In the genomic region with DNA sequence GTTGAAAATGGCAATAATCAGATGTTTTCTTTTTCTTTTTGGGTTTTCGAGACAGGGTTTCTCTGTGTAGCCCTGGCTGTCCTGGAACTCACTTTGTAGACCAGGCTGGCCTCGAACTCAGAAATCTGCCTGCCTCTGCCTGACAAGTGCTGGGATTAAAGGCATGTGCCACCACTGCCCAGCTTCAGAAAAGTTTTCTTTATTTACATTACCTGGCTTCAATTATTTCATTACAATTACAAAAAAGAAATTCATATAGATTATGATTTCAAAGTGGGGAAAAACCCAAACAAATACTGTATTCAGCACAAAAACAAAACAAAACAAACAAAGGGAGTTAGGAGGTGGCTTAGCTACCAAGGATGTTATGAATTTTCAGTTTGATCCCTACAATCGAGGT, we compare ENCODE assay signal across 37 mouse cellular contexts. TPM values are rescaled to one million over a fixed set of nuclear protein-coding genes. Genes with fewer than 3 reads are reported as not detected.
"Had no signal": no experiment of that assay in that cellular context is flagged by ENCODE, and none has a peak within 500 bp of the region (broad histone marks: within the 10 kb centered on the region; RNA-seq: fewer than 3 reads in every experiment).

No protein-coding gene starts in this region.

RNA-seq across cellular contexts. Expression of gene Klrb1b, which starts 14.5 kb away (rescaled TPM):
- total RNA-seq: left cerebral cortex, postnatal 10 days; left cerebral cortex, postnatal 14 days; left cerebral cortex, postnatal 25 days; left cerebral cortex, postnatal 36 days; left cerebral cortex, postnatal 4 days; midbrain, postnatal 0 days had no signal
- polyA plus RNA-seq: limb, embryonic 10.5 days; limb, embryonic 11.5 days; limb, embryonic 12.5 days; limb, embryonic 13.5 days; liver, adult 2 months; liver, embryonic 11.5 days; liver, embryonic 12.5 days; liver, embryonic 13.5 days; lung, embryonic 14.5 days; midbrain, embryonic 10.5 days; midbrain, embryonic 11.5 days; midbrain, embryonic 12.5 days; midbrain, embryonic 13.5 days; midbrain, embryonic 15.5 days; midbrain, embryonic 16.5 days; midbrain, postnatal 0 days; myocyte; neural tube, embryonic 12.5 days had no signal

RNA-seq across cellular contexts. Expression of gene Gm44511, which starts 14.6 kb away (rescaled TPM):
- total RNA-seq: left cerebral cortex, postnatal 10 days; left cerebral cortex, postnatal 14 days; left cerebral cortex, postnatal 25 days; left cerebral cortex, postnatal 36 days; left cerebral cortex, postnatal 4 days; megakaryocyte progenitor cell, adult 5-6 weeks; megakaryocyte-erythroid progenitor cell, adult 5-6 weeks; midbrain, postnatal 0 days had no signal
- polyA plus RNA-seq: limb, embryonic 10.5 days; limb, embryonic 11.5 days; limb, embryonic 12.5 days; limb, embryonic 13.5 days; limb, embryonic 14.5 days; limb, embryonic 15.5 days; liver, adult 2 months; liver, embryonic 11.5 days; liver, embryonic 12.5 days; liver, embryonic 14.5 days; liver, embryonic 15.5 days; liver, embryonic 16.5 days; liver, postnatal 0 days; lung, adult 2 months; lung, embryonic 14.5 days; lung, embryonic 15.5 days; lung, embryonic 16.5 days; macrophage; midbrain, embryonic 10.5 days; midbrain, embryonic 11.5 days; midbrain, embryonic 12.5 days; midbrain, embryonic 13.5 days; midbrain, embryonic 14.5 days; midbrain, embryonic 15.5 days; midbrain, embryonic 16.5 days; midbrain, postnatal 0 days; myocyte; neural tube, embryonic 11.5 days; neural tube, embryonic 12.5 days had no signal

RNA-seq across cellular contexts. Expression of gene Clec2i, which starts 46.7 kb away (rescaled TPM):
- total RNA-seq: left cerebral cortex, postnatal 10 days; left cerebral cortex, postnatal 25 days; left cerebral cortex, postnatal 36 days; left cerebral cortex, postnatal 4 days; midbrain, postnatal 0 days had no signal
- polyA plus RNA-seq: limb, embryonic 10.5 days; limb, embryonic 11.5 days; limb, embryonic 12.5 days; limb, embryonic 15.5 days; liver, embryonic 11.5 days; liver, embryonic 12.5 days; midbrain, embryonic 10.5 days; midbrain, embryonic 11.5 days; midbrain, embryonic 12.5 days; midbrain, embryonic 13.5 days; midbrain, embryonic 14.5 days; midbrain, embryonic 15.5 days; midbrain, embryonic 16.5 days; midbrain, postnatal 0 days; myocyte; neural tube, embryonic 11.5 days; neural tube, embryonic 12.5 days had no signal

RNA-seq across cellular contexts. Expression of gene BC035044, which starts 50.3 kb away (rescaled TPM):
- polyA plus RNA-seq: myocyte had no signal

RNA-seq across cellular contexts. Expression of gene Klrb1c, which starts 51.7 kb away (rescaled TPM):
- total RNA-seq: left cerebral cortex, postnatal 10 days; left cerebral cortex, postnatal 14 days; left cerebral cortex, postnatal 25 days; left cerebral cortex, postnatal 36 days; left cerebral cortex, postnatal 4 days had no signal
- polyA plus RNA-seq: limb, embryonic 10.5 days; limb, embryonic 11.5 days; limb, embryonic 12.5 days; limb, embryonic 15.5 days; liver, embryonic 11.5 days; midbrain, embryonic 10.5 days; midbrain, embryonic 11.5 days; midbrain, embryonic 12.5 days; midbrain, embryonic 13.5 days; midbrain, embryonic 14.5 days; midbrain, embryonic 16.5 days; myocyte; neural tube, embryonic 11.5 days; neural tube, embryonic 12.5 days had no signal
